Mouse (Mus musculus) forebrain, postnatal 0 days (tissue): Measurements from ENCODE around the gene Dph5. TPM values are rescaled to one million over a fixed set of nuclear protein-coding genes. Genes with fewer than 3 reads are reported as not detected.

ENCODE experiments used
- ATAC-seq: fragments of 200-750 bp; cut with Nextera tagmentation; 2 replicates; pipeline ENCODE4 v1.8.0; 2017; ENCODE audit warnings: mild to moderate bottlenecking, moderate library complexity
- DNase-seq: peaks from one replicate; pipeline ENCODE4 v3.0.0-alpha.2; 2015
- H3K27ac ChIP-seq: fragments of 300-500 bp; sonication (generic); 2 replicates; pipeline ENCODE4 v1.5.1; 2014; ENCODE audit warnings: low read depth, mild to moderate bottlenecking, antibody characterized with exemption, low read length, moderate library complexity, mixed read lengths
- H3K27me3 ChIP-seq: fragments of 300-500 bp; sonication (generic); 2 replicates; pipeline ENCODE4 v1.6.1; 2014; ENCODE audit warnings: mild to moderate bottlenecking, low read length, mixed read lengths; ENCODE audit not compliant: insufficient read depth
- H3K36me3 ChIP-seq: fragments of 300-500 bp; sonication (generic); 2 replicates; pipeline ENCODE4 v1.6.1; 2014; ENCODE audit warnings: mild to moderate bottlenecking, moderate library complexity; ENCODE audit not compliant: insufficient read depth
- H3K4me1 ChIP-seq: fragments of 300-500 bp; sonication (generic); 2 replicates; pipeline ENCODE4 v1.6.1; 2014; ENCODE audit warnings: antibody characterized with exemption; ENCODE audit not compliant: insufficient read depth
- H3K4me2 ChIP-seq: fragments of 300-500 bp; sonication (generic); 2 replicates; pipeline ENCODE4 v1.6.1; 2014; ENCODE audit warnings: low read depth, mild to moderate bottlenecking, moderate library complexity
- H3K4me3 ChIP-seq: fragments of 300-500 bp; sonication (generic); 2 replicates; pipeline ENCODE4 v1.5.1; 2014; ENCODE audit warnings: low read depth, low read length, mixed read lengths
- H3K9ac ChIP-seq: fragments of 300-500 bp; sonication (generic); 2 replicates; pipeline ENCODE4 v1.6.1; 2014; ENCODE audit warnings: mild to moderate bottlenecking
- H3K9me3 ChIP-seq: fragments of 300-500 bp; sonication (generic); 2 replicates; pipeline ENCODE4 v1.6.1; 2016; ENCODE audit warnings: low read length
- CTCF ChIP-seq: sonication (generic); IDR thresholded peaks from 2 replicates; pipeline ENCODE4 v1.5.1; 2016; ENCODE audit warnings: antibody characterized with exemption, control low read depth, low read depth
- WGBS: fragments of 180-500 bp; shearing (Covaris S2); extraction: QIAGEN DNeasy Blood & Tissue Kit; methylation state at CpG from one replicate; pipeline ENCODE4 v1.1.7; 2014; 5-methylcytosine and 5-hydroxymethylcytosine counted together
- polyA plus RNA-seq: library from polyadenylated mRNA; unstranded; fragments of >200 nt; fragmentation: Nextera tagmentation; extraction: Ambion mirVana; gene quantifications from 2 replicates; pipeline ENCODE4 v1.2.1, GENCODE M21; 2015
- total RNA-seq: library from RNA; depleted of rRNA; stranded (reverse); fragments of >200 nt; gene quantifications from 2 replicates; pipeline ENCODE4 v1.2.3, GENCODE M21; 2014

Gene Dph5
- total and polyA plus RNA-seq, 2 experiments from 2014 or later = 20.0 to 20.1 TPM

- Histone ChIP-seq H3K4me1 (no peaks in the 10 kb centered on the region), H3K27me3 (no peaks in the 10 kb centered on the region), H3K27ac (no peak overlapping the region), H3K9me3 (no peaks in the 10 kb centered on the region), H3K4me3 (no peak overlapping the region), H3K9ac (no peak overlapping the region), H3K4me2 (no peak overlapping the region), H3K36me3 (peaks cover 26% of the 10 kb centered on the region)
- no peak for TF ChIP-seq CTCF
- peak; percentile 89 for ATAC-seq
- WGBS = 72% methylated on average over 10 of the region's 10 CpGs
- peak; percentile 46 for DNase-seq
These were observed 81.3 kb downstream of the Dph5 start for GRCm38 (mm10) chr3:115968745-115969530.

GRCm38 (mm10) chr3:115971045-115971785, 83.6 kb downstream of the Dph5 start:
- TF ChIP-seq CTCF = no peak
- Histone ChIP-seq H3K27me3 (no peaks in the 10 kb centered on the region), H3K4me2 (no peak overlapping the region), H3K9ac (no peak overlapping the region), H3K4me3 (no peak overlapping the region), H3K36me3 (peaks cover 34% of the 10 kb centered on the region), H3K4me1 (no peaks in the 10 kb centered on the region), H3K27ac (no peak overlapping the region), H3K9me3 (no peaks in the 10 kb centered on the region)
- ATAC-seq (no peak), DNase-seq (no peak)
- WGBS = 93% methylated on average over 20 of the region's 20 CpGs

GRCm38 (mm10) chr3:115971891-115972646, 84.4 kb downstream of the Dph5 start:
- H3K27ac ChIP-seq = no peak overlapping the region
- no peak for DNase-seq
- no peak for TF ChIP-seq CTCF
- H3K4me2 ChIP-seq = no peak overlapping the region
- peaks cover 39% of the 10 kb centered on the region for H3K36me3 ChIP-seq
- no peaks in the 10 kb centered on the region for H3K9me3 ChIP-seq
- WGBS = 93% methylated on average over 14 of the region's 14 CpGs
- H3K27me3 ChIP-seq = no peaks in the 10 kb centered on the region
- ATAC-seq = no peak
- no peaks in the 10 kb centered on the region for H3K4me1 ChIP-seq
- H3K9ac ChIP-seq = no peak overlapping the region
- H3K4me3 ChIP-seq = no peak overlapping the region

- H3K4me2 ChIP-seq = no peak overlapping the region
- H3K9me3 ChIP-seq = no peaks in the 10 kb centered on the region
- H3K4me3 ChIP-seq = no peak overlapping the region
- peaks cover 48% of the 10 kb centered on the region for H3K36me3 ChIP-seq
- TF ChIP-seq CTCF = no peak
- no peak overlapping the region for H3K9ac ChIP-seq
- ATAC-seq (no peak), DNase-seq (no peak)
- H3K27ac ChIP-seq = no peak overlapping the region
- no peaks in the 10 kb centered on the region for H3K27me3 ChIP-seq
- no peaks in the 10 kb centered on the region for H3K4me1 ChIP-seq
- 95% methylated on average over 6 of the region's 6 CpGs for WGBS
These were observed 86.6 kb downstream of the Dph5 start for GRCm38 (mm10) chr3:115974228-115974627.

GRCm38 (mm10) chr3:115974995-115975394, 87.4 kb downstream of the Dph5 start:
- ATAC-seq (no peak), DNase-seq (no peak)
- TF ChIP-seq CTCF = no peak
- H3K27ac ChIP-seq = no peak overlapping the region
- H3K9me3 ChIP-seq = no peaks in the 10 kb centered on the region
- H3K4me1 ChIP-seq = no peaks in the 10 kb centered on the region
- peaks cover 53% of the 10 kb centered on the region for H3K36me3 ChIP-seq
- H3K4me3 ChIP-seq = no peak overlapping the region
- H3K9ac ChIP-seq = no peak overlapping the region
- no peaks in the 10 kb centered on the region for H3K27me3 ChIP-seq
- no peak overlapping the region for H3K4me2 ChIP-seq
- WGBS = 95% methylated on average over 10 of the region's 10 CpGs

- Histone ChIP-seq H3K27me3 (no peaks in the 10 kb centered on the region), H3K27ac (no peak overlapping the region), H3K4me2 (no peak overlapping the region), H3K4me1 (no peaks in the 10 kb centered on the region), H3K9me3 (no peaks in the 10 kb centered on the region), H3K36me3 (peaks cover 54% of the 10 kb centered on the region), H3K4me3 (no peak overlapping the region), H3K9ac (no peak overlapping the region)
- peak; percentile 53 for DNase-seq
- 19% methylated on average over 1 of the region's 1 CpGs for WGBS
- TF ChIP-seq CTCF = peak; percentile 56
- no peak for ATAC-seq
These were observed 91.4 kb downstream of the Dph5 start for GRCm38 (mm10) chr3:115979000-115979399.
